Mouse (Mus musculus) limb, embryonic 12.5 days (tissue): ENCODE data around the gene Foxd2. TPM values are rescaled to one million over a fixed set of nuclear protein-coding genes. Genes with fewer than 3 reads are reported as not detected.

Source experiments
- polyA plus RNA-seq: library from polyadenylated mRNA; unstranded; fragments of >200 nt; fragmentation: Nextera tagmentation; extraction: Ambion mirVana; gene quantifications from 2 replicates; pipeline ENCODE4 v1.2.1, GENCODE M21; 2016

Foxd2 gene
- polyA plus RNA-seq, 1 experiment from 2014 or later = 1.9 TPM

Other genes starting within 250 kb of the Foxd2 start
- not detected in 2 replicates for gene Gm12830, start 87.2 kb downstream of the Foxd2 start, polyA plus RNA-seq
- gene Foxe3, start 17.1 kb upstream of the Foxd2 start, polyA plus RNA-seq = not detected in 2 replicates
- 81.8 and 89.3 TPM in 2 replicates for gene Cmpk1, start 78.4 kb upstream of the Foxd2 start, polyA plus RNA-seq
- 16.9 and 20.3 TPM in 2 replicates for gene Stil, start 91.3 kb upstream of the Foxd2 start, polyA plus RNA-seq
- 1.4 and 1.9 TPM in 2 replicates for gene Tal1, start 147.6 kb upstream of the Foxd2 start, polyA plus RNA-seq
- 9.3 and 11.2 TPM in 2 replicates for gene Pdzk1ip1, start 179.8 kb upstream of the Foxd2 start, polyA plus RNA-seq
- not detected in 2 replicates for gene Cyp4x1, start 225.4 kb upstream of the Foxd2 start, polyA plus RNA-seq